Mouse (Mus musculus) E14TG2a.4 (cell line): Measurements from ENCODE around the gene Ppa2.

Experiments
- CTCF ChIP-seq: conservative IDR thresholded peaks from 2 replicates; pipeline ENCODE4 v1.5.1; 2014; ENCODE audit warnings: low read length
- NANOG ChIP-seq: IDR thresholded peaks from 2 replicates; pipeline ENCODE4 v1.6.1; 2014; ENCODE audit warnings: borderline replicate concordance, low read length, mixed read lengths
- POU5F1 ChIP-seq: IDR thresholded peaks from 2 replicates; pipeline ENCODE4 v1.6.1; 2014; ENCODE audit warnings: low read length, borderline replicate concordance

- TF ChIP-seq CTCF (no peak), POU5F1 (no peak), NANOG (no peak)
Measured at GRCm38 (mm10) chr3:133338851-133339356, 29.0 kb downstream of the Ppa2 start.
